Mouse (Mus musculus) spleen, postnatal 36 days (tissue): Measurements from ENCODE around the gene B4galt3.
A peak's percentile ranks its signal among the peaks of the same experiment; 100 is the strongest.
"Not testable (repeated sequence)": the region's sequence is repeated elsewhere in the genome, so short reads cannot be mapped to it uniquely, and the experiment has no call there.

ENCODE experiments used
- DNase-seq, 2 experiments: peaks; one replicate each; pipeline ENCODE4 v3.0.0; 2022; ENCODE audit warnings: low spot score in 2 of 2, mixed read lengths in 1 of 2

B4galt3 gene

DNA sequence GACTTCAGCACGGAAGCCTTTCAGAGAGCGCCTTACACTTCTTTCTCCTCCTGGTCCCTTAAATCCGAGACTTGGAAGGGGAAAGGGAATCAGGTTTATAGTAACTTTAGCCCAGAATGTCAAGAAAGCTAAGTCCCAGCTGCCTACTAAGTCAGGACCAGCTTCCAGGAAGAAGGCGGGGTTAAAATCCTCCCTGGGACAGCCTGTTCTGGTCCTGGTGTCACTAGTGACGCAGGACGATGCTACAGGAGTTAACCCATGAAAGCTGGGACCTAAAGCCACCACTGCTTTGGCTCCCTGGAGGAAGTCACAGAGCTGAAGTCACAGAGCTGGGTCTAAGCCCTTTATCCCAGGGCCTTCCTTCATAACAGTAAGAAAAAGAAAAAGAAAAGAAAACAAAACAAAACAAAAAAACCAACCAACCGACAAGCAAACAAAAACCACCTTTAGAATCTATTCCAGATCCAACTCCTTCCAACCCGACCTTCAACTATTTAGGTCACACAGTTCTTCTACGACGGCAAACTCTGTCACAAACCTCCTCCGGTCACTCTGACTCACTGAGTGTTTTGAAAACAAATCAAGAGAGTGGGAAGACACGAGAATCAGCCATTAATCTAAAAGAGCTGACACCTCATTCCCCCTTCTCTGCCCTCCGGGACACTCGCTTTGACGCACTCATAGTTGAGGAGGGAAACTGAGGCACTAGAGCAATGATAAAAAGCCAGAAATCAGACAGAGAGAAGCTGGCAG, 30.0 kb upstream of the B4galt3 start:
- no peak for DNase-seq

DNA sequence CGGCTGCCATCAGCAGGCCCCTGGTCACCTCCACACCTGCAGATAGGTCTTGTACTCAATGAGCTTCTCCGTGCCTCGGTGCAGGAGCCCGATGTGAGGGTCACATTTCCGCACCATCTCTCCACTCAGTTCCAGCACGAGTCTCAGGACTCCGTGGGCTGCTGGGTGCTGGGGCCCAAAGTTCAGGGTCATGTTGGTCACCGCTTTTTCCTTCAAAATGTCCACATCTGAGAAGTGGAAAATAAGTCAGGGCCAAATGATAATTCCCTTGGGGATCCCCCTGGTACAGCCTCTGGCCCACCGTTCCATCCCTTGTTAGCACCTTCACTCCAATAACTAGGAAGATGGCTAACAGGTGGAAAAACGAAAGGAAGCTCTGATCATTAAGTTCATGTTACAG, 29.2 kb upstream of the B4galt3 start:
- DNase-seq, result no peak

DNA sequence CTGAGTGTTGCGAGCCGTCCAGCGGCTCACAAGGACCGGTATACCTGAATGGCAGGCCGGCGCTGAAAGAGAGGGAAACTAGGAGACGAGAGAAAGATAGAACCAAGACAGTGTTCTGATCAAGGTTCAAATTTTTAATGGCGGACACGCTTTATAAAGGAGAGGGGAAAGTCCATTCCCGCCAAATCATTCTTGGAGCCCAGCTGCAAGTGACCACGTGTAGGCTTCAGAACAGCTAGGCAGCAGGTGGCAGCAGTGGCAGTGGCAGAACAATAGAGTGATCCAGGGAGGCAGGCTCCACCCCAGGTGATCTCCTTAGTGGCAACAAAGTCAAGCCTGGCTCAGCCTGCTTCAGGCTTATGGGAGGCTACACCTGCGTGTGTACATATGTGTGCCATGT, 28.2 kb upstream of the B4galt3 start:
- not testable (repeated sequence) for DNase-seq

DNA sequence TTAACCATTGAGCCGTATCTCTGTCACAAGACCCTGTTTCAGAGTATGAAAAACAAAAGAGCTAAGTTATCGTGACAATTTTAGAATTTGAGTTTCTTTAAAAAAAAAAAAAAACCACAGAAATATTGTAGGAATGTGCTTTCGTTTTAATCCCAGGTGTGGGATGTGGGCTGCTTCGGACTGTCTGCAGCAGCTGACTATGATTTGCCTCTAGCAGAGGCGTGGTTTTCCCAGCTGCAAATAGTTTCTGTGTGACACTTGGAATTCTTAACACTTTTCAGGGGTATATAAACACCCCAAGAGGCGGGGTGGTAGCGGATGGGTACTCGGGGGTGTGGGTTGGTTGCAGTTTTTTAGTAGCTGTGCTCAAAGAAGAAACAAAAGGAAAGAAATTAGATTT, 24.8 kb upstream of the B4galt3 start:
- no peak for DNase-seq

DNA sequence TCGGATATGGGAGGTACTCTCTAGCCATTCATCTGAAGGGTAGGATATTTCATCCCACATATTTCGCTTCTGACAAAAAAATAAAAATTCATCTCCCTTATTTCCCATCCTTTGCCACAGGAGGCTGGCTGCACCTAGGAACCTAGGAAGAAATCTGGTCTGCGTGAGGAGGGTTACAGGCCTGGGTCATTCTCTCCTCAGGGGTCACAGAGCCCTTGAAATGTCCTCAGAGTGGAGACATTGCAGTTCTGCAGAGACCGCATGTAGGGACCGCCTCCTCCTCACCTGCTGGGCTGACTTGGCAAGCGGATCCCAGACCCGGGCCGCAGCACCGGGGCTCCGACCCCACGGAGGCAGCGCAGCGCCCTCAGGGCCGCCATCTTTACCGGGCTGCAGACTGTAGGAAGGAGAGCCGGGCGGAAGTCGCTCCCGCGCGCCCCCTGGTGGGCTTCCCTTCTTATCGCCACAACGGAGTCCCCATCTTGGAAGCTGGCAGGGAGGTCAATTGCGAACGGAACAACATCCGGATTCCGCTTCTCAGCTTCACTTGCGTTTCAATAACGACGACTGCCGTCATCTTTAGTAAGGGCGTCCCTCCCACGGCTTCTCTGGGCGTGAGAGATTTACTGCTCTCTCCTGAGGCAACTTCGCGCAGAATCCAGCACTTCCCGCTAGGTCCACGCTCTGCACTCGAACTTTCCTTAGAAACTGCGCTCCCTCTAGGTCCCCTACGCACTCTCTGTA, 23.2 kb upstream of the B4galt3 start:
- peak; percentile 96 to 97 for DNase-seq

DNA sequence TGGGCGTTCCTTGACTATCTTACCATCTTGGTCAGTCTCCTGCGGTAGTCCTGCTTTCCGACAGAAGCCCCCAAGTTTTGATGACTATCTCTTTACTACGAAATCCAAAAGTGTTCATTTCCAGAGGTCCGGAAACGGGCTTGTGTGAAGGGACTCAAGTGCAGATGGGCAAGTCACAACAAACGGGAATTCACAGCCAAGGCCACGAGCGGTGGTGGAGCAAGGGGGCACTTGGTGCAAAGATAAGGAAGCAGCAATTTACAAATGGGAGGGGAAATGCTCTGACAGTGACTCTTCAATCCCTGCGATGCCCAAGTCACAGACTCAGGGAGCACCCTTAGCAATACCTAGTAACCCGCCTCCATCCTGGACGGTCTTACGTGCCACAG, 22.7 kb upstream of the B4galt3 start:
- DNase-seq, result no peak

DNA sequence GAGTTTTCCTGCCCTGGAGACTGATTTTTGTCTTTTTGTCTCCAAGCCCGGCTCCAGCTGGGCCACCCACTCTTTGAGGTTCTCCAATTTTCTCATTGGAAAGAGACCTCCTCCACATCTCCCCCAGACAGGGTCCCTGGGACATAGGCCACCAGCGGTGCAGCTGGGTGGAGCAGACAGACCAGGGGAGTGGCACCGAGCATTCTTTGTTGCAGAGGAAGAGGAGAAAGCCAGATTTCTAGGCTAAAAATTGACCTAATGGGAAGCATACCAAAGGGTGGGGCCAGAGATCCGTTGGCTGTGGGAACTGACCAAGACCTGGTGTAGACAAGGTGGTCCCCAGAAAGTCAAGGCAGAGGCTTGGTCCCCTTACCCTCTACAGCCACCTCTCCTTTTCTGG, 22.2 kb upstream of the B4galt3 start:
- DNase-seq, result no peak

DNA sequence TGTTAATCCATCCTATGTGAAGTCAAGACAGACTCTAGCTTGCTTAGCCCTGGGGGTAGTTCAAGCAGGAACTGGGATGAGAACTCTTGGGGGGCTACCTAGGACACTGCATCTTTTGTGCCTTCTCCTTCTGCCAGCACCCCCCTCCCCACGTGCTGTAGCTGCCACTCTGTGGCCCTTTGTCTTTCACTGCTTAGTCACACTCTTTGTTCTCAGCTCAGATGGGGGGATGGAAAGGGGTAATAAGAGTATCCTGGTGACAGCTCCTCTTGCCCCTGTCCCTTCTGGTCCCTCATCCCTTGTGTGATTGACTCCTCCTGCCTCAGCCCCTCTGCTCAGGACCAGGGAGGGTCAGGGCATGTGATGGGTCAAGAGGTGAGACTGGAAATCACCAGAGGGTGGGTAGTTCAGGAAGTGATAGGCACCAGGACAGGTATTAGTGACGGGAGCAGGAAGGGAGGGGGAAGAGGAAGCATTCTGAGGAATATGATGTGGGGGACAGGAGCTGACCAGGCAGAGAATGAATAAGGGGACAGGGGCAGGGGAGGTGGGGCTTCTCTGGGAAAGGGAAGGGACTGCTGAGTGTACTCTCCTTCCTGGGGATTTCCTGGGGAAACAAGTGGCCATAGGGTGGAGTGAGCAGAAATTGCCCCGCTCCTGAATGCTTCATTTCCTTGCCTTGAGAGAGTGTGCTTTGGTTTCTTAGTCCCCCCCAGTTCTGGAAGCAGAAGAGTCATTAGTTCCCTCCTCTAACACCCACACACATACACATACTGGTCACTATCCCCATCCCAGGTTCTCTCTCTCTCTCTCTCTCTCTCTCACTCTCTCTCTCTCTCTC, 21.5 kb upstream of the B4galt3 start:
- no peak for DNase-seq

DNA sequence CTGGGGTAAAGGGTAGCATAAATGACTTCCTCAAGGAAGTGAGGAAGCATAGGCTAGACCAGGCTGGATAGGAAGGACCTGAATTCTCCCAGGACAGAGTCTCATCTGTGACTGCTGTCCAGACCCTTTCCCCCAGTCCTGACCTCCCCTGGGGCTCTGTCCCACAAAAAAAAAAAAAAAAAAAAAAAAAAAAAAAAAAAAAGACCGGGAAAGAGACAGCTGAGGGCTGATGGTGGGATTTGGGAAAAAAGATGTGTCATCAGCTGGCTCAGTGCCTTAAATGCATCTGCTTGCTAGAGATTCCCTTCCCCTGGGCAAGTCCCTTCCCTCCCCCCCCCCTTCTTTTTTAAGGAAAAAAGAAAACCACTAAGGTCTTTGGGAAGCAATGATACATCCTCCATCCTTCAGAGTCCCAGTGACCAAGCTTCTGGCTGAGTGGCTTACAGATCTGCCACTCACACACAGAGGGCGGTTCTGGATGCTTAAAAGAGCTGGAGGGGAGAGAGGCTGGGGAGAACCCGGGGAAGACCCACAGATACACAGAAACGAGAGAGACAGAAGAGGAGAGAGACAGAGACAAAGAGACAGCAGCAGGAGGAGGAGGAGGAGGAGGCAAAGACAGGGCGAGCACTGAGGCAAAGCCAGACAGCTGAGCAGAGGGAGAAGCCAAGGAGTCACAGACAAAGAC, 20.1 kb upstream of the B4galt3 start, which contains the start of gene Adamts4:
Gene Adamts4 (plus strand): TSS at position 509 of the 688 bp plus-strand sequence.
- DNase-seq, result no peak

DNA sequence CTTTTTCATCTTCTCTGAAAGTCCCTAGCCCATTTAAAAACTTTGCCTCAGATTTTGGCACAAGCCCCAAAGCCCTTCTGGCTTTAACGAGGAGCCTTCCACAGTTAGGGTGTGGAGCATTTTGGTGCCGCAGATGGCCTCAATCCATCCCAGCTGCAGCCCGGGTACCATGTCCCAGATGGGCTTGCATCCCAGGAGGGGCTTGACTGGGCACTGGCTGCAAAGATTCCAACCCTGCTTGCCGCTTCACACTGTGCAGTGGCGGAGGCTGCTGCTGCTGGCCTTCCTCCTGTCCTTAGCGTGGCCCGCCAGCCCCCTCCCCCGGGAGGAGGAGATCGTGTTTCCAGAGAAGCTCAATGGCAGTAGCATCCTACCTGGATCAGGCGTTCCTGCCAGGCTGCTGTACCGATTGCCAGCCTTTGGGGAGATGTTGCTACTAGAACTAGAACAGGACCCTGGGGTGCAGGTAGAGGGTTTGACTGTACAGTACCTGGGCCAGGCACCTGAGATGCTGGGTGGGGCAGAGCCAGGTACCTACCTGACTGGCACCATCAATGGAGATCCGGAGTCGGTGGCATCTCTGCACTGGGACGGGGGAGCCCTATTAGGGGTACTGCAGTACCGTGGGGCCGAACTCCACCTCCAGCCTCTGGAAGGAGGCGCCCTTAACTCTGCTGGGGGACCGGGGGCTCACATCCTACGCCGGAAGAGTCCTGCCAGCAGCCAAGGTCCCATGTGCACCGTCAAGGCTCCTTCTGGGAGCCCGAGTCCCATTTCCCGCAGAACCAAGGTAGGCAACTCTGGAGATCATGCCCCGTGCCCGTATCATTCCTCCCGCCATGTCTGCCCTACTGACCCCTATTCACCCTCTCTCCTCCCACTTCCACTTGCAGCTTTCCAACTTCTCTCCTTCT, 19.2 kb upstream of the B4galt3 start, which contains the start of gene Ndufs2:
Gene Ndufs2 (minus strand): TSS at position 709 of the 914 bp plus-strand sequence.
- no peak for DNase-seq

DNA sequence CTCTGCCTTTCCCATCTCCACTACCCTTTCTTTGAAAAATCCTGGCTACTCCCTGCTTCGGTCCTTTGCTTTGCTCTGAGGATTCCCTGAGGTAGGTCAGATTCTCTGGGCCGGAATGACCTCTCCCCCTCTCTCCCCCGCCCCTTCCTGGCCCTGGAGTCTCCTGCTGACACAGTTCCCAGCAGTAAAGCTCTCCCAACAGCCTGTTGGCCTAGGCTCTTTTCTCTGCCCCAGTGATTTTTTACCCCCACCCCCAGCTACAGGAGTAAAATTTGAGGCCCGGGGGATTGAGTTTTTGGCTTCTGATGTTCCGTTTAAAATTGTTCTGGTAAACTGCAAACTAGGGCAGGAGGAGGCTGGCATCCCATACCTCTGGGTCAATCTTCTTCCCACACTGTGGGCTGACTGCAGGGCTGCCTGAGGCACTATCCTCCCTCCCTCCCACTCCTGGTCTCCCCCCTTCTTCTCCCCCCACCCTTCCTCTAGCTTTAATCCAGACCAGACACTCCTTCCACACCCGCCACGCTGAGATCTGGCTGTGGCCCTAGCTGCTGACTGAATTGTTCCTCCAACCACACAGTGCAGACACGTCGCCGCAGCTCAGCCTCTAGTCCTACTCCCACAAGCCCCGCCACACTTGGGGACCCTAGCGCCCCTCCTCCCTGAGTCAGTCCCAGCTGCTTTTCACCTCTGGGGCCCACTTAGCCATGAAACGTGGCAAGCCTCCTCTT, 18.4 kb upstream of the B4galt3 start:
- DNase-seq, result no peak

DNA sequence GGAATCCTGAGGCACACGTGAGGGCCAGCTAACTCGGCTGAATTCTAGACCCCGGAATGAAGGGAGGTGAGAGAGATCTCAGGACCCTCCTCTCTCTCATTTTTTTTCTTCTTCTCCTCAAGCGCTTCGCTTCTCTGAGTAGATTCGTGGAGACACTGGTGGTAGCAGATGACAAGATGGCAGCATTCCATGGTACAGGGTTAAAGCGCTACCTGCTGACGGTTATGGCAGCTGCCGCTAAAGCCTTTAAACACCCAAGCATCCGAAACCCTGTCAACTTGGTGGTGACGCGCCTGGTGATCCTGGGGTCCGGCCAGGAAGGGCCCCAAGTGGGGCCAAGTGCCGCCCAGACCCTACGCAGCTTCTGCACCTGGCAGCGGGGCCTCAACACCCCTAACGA, 17.7 kb upstream of the B4galt3 start:
- no peak for DNase-seq

DNA sequence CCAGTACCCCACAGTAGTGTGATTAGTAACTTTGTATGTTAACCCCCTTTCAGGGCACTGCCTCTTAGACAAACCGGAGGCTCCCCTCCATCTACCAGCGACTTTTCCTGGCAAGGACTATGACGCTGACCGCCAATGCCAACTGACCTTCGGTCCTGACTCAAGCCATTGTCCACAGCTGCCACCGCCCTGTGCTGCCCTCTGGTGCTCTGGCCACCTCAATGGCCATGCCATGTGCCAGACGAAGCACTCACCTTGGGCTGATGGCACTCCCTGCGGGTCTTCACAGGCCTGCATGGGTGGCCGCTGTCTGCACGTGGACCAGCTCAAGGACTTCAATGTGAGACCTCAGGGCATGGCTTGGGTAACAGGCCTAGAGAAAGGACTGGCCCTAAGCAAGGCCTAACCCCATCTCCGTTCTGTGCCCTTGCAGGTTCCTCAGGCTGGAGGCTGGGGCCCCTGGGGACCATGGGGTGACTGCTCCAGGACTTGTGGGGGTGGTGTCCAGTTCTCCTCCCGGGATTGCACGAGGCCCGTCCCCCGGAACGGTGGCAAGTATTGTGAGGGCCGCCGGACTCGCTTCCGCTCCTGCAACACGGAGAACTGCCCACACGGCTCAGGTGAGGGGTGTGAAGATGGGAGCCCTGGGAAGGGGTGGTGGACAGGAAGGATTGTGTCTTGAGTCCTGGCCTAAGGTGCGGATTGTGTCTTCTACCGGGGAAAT, 13.9 kb upstream of the B4galt3 start:
- no peak for DNase-seq

DNA sequence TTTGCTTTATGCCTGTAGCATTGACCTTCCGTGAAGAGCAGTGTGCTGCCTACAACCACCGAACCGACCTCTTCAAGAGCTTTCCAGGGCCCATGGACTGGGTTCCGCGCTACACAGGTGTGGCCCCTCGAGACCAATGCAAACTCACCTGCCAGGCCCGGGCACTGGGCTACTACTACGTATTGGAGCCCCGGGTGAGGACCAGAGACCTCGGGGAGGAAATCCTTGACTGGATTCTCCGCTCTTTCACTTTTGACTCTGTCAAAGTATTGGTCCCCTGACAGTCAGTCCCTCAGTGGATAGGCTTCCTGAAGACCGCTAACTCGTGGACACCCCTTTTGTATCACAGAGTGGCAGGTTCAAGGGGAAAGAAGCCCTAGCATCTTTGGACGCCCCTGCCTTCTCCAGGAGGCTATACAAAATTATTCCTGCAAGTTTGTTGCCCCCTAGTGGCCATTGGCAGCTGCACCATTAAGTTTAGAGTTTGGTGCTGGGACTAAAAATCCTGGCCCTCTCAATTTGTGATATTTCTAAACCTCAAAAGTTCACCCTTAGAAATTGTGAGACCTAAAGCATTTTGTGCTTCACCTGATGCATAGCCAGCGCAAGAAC, 13.1 kb upstream of the B4galt3 start:
- peak; percentile 45 to 68 for DNase-seq

DNA sequence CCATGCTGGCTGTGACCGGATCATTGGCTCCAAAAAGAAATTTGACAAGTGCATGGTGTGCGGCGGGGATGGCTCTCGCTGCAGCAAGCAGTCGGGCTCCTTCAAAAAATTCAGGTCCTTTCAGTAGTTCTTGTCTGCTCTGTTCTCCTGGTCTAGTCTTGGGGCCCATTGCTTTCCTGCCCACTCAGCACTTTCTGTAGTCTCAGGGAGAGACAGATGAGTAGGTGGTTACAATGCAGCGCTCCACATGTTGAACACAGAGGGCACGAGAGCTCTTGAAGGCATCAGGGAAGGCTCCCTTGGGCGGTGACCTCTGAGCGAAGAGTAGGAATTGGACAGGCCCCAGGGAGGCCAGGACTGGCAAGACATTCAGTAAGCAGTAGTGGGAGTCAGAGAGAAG, 12.3 kb upstream of the B4galt3 start:
- no peak for DNase-seq

DNA sequence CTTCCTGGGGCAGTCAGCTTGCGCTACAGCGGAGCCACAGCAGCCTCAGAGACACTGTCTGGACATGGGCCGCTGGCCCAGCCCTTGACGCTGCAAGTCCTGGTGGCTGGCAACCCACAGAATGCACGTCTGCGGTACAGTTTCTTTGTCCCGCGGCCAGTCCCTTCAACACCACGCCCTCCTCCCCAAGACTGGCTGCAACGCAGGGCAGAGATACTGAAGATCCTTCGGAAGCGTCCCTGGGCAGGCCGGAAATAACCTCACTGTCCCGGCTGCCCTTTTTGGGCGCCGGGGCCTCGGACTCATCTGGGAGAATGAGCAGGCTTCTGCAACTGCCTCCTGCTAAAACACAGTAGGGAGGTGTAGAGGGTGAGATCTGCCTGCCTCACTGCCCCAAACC, 11.2 kb upstream of the B4galt3 start:
- DNase-seq, result no peak

DNA sequence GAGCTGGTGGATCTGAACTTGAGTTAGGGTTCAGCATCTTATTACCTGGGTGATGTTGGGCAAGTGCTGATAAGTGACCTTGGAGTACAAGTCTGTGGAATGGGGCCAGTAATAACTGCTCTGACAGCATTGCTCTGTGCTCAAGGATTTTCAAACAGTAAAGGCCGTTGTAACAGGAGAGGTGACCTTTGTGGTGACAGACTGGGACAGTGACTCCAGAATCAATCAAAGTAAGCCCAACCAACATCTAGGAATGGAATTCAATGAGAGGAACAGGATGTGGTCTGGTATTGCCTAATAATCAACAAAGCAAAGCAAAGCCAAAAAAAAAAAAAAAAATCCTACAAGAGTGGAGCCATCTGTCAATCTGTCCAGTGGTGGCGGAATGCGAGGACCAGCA, 9.8 kb upstream of the B4galt3 start:
- no peak for DNase-seq

DNA sequence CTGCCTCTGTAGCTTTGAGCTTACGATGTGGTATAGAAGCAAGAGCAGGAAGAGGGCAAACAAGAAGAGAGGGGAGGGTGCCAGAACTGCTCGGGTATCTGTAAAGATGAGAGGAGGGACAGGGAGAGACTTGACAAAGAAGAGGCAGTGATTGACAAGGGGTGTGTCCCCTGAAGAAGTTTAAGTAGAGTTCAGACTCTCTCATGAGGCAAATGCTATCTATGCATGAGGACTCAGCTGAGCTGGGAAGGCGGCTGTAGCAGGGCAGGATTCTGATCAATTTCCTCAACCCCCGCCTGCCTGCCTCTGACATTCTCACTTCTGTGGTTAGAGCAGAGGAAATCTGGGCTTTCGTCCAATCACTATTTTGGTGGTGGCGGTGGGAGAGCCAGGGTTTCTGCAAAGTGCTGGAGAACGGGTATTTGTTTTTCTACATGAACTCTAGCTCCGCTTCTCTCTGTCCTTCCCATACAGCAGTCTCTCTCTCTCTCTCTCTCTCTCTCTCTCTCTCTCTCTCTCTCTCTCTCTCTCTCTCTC, 7.5 kb upstream of the B4galt3 start:
- DNase-seq, result no peak
